Mouse (Mus musculus) brain, embryonic 14.5 days (tissue): ENCODE measurements around the gene Krt13.

ENCODE experiments used
- CTCF ChIP-seq: fragments of 200-500 bp; IDR thresholded peaks from 2 replicates; pipeline ENCODE4 v1.5.1; 2012; ENCODE audit warnings: inconsistent platforms, mild to moderate bottlenecking, moderate library complexity, borderline replicate concordance; ENCODE audit not compliant: insufficient read depth, insufficient read length; ENCODE audit errors: extremely low read depth
- POLR2A ChIP-seq: fragments of 200-500 bp; IDR thresholded peaks from 2 replicates; pipeline ENCODE4 v1.6.1; 2012; ENCODE audit warnings: mild to moderate bottlenecking, inconsistent platforms, borderline replicate concordance; ENCODE audit not compliant: poor library complexity, insufficient read depth, insufficient read length, severe bottlenecking; ENCODE audit errors: extremely low read depth

GRCm38 (mm10) chr11:100155497-100156255, 34.3 kb upstream of the Krt13 start:
- no peak for TF ChIP-seq POLR2A
- no peak for TF ChIP-seq CTCF
